Mouse (Mus musculus): ENCODE results near the gene Mmadhc. TPM values are rescaled to one million over a fixed set of nuclear protein-coding genes. Genes with fewer than 3 reads are reported as not detected.

Mmadhc gene
- total and polyA plus RNA-seq, 2 experiments from 2014 or later = 138 to 180 TPM

GRCm38 (mm10) chr2:50284040-50284439 lies 12.6 kb downstream of the Mmadhc start:
- Histone ChIP-seq H3K4me1 (ENCODE audit: control insufficient read depth, insufficient read depth) (no peaks in the 10 kb centered on the region; the same call in 1 of the 2 replicates), H3K9me3 (replicated peaks; ENCODE audit: control insufficient read depth, low read length) (no peaks in the 10 kb centered on the region), H3K27ac (ENCODE audit: low read depth) (no peak overlapping the region), H3K4me2 (ENCODE audit: low read depth, low read length) (no peak overlapping the region), H3K4me3 (ENCODE audit: low read depth, low read length) (no peak overlapping the region), H3K27me3 (ENCODE audit: control insufficient read depth, insufficient read depth, low read length) (no peaks in the 10 kb centered on the region), H3K9ac (replicated peaks; ENCODE audit: low read depth, low read length) (no peak overlapping the region), H3K36me3 (replicated peaks; ENCODE audit: control insufficient read depth, insufficient read depth, low read length) (peaks cover 64% of the 10 kb centered on the region)
- no peak for TF ChIP-seq CTCF (IDR thresholded peaks at IDR 0.05; ENCODE audit: low read depth)
- TF ChIP-seq EP300 (IDR thresholded peaks at IDR 0.05; ENCODE audit: low read depth) = no peak
- WGBS = 78% methylated on average over 5 of the region's 5 CpGs
- DNase-seq (ENCODE audit: low spot score) = no peak
- ATAC-seq (ENCODE audit: insufficient read depth, low read depth) = no peak

GRCm38 (mm10) chr2:50276715-50277114 lies 19.9 kb downstream of the Mmadhc start:
- Histone ChIP-seq H3K9me3 (replicated peaks; ENCODE audit: control insufficient read depth, low read length) (no peaks in the 10 kb centered on the region), H3K27ac (ENCODE audit: low read depth) (no peak overlapping the region), H3K4me2 (ENCODE audit: low read depth, low read length) (no peak overlapping the region), H3K4me1 (ENCODE audit: control insufficient read depth, insufficient read depth) (no peaks in the 10 kb centered on the region), H3K4me3 (ENCODE audit: low read depth, low read length) (no peak overlapping the region), H3K27me3 (ENCODE audit: control insufficient read depth, insufficient read depth, low read length) (no peaks in the 10 kb centered on the region), H3K36me3 (replicated peaks; ENCODE audit: control insufficient read depth, insufficient read depth, low read length) (peaks cover 29% of the 10 kb centered on the region), H3K9ac (replicated peaks; ENCODE audit: low read depth, low read length) (no peak overlapping the region)
- DNase-seq (ENCODE audit: low spot score) (no peak), ATAC-seq (ENCODE audit: insufficient read depth, low read depth) (no peak)
- TF ChIP-seq EP300 (IDR thresholded peaks at IDR 0.05; ENCODE audit: low read depth) (no peak), CTCF (IDR thresholded peaks at IDR 0.05; ENCODE audit: low read depth) (no peak)
- WGBS = 65% methylated on average over 10 of the region's 10 CpGs

DNA sequence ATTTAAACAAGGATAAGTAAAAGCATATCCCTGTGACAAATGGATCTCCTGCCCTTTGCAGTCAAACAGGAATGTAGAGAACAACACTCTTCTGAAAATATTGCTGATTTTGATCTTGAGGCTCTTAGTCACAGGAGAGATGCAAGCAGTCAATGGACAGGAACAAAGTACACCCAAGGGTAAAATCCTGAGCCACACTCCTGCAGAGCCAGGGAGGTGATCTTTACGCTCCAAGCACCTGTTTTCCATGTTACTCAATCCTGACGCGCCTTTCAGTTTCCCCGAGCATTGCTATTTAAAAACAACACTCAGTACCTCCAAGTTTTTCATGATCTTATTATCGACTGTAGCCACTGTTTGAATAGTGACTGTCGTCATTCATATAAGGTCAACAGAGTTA lies 23.2 kb downstream of the Mmadhc start:
- H3K9ac ChIP-seq (replicated peaks; ENCODE audit: low read depth, low read length) = no peak overlapping the region
- H3K4me2 ChIP-seq (ENCODE audit: low read depth, low read length) = no peak overlapping the region
- H3K9me3 ChIP-seq (replicated peaks; ENCODE audit: control insufficient read depth, low read length) = no peaks in the 10 kb centered on the region
- TF ChIP-seq CTCF (IDR thresholded peaks at IDR 0.05; ENCODE audit: low read depth) (no peak), EP300 (IDR thresholded peaks at IDR 0.05; ENCODE audit: low read depth) (no peak)
- DNase-seq (ENCODE audit: low spot score) (no peak), ATAC-seq (ENCODE audit: insufficient read depth, low read depth) (no peak)
- no peak overlapping the region for H3K27ac ChIP-seq (ENCODE audit: low read depth)
- H3K27me3 ChIP-seq (ENCODE audit: control insufficient read depth, insufficient read depth, low read length) = no peaks in the 10 kb centered on the region
- H3K4me3 ChIP-seq (ENCODE audit: low read depth, low read length) = no peak overlapping the region
- H3K36me3 ChIP-seq (replicated peaks; ENCODE audit: control insufficient read depth, insufficient read depth, low read length) = peaks cover 9% of the 10 kb centered on the region; the same call in 1 of the 2 replicates
- WGBS = 67% methylated on average over 6 of the region's 6 CpGs
- no peaks in the 10 kb centered on the region for H3K4me1 ChIP-seq (ENCODE audit: control insufficient read depth, insufficient read depth)

DNA sequence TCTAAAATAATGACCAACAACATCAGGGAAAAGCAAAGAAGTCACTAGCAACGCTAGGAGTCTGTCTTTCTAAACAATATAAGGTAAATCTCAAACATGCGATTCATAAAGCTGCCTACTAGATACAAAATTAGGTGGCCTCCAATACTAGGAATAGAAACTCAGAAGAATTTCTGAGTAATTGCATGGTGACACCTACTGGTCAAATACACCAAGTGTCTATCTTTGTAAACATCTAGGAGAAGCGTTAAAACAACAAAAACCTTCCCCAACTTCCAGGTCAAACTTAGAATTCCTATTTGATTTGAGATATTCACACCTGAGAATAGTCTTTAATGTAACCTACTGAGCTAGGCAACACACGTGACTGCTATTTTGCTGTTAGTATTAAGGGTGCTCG lies 24.4 kb downstream of the Mmadhc start:
- H3K4me2 ChIP-seq (ENCODE audit: low read depth, low read length) = no peak overlapping the region
- ATAC-seq (ENCODE audit: insufficient read depth, low read depth) = no peak
- H3K27me3 ChIP-seq (ENCODE audit: control insufficient read depth, insufficient read depth, low read length) = no peaks in the 10 kb centered on the region
- H3K4me1 ChIP-seq (ENCODE audit: control insufficient read depth, insufficient read depth) = no peaks in the 10 kb centered on the region
- peak; percentile 32 for DNase-seq (ENCODE audit: low spot score)
- TF ChIP-seq EP300 (IDR thresholded peaks at IDR 0.05; ENCODE audit: low read depth) (no peak), CTCF (IDR thresholded peaks at IDR 0.05; ENCODE audit: low read depth) (peak; percentile 57)
- no peaks in the 10 kb centered on the region for H3K9me3 ChIP-seq (replicated peaks; ENCODE audit: control insufficient read depth, low read length)
- no peak overlapping the region for H3K9ac ChIP-seq (replicated peaks; ENCODE audit: low read depth, low read length)
- WGBS = 22% methylated on average over 5 of the region's 5 CpGs
- no peak overlapping the region for H3K4me3 ChIP-seq (ENCODE audit: low read depth, low read length)
- 0 out of 2 replicates have a peak, but pooled peaks cover 4% of the 10 kb centered on the region for H3K36me3 ChIP-seq (replicated peaks; ENCODE audit: control insufficient read depth, insufficient read depth, low read length)
- H3K27ac ChIP-seq (ENCODE audit: low read depth) = no peak overlapping the region

DNA sequence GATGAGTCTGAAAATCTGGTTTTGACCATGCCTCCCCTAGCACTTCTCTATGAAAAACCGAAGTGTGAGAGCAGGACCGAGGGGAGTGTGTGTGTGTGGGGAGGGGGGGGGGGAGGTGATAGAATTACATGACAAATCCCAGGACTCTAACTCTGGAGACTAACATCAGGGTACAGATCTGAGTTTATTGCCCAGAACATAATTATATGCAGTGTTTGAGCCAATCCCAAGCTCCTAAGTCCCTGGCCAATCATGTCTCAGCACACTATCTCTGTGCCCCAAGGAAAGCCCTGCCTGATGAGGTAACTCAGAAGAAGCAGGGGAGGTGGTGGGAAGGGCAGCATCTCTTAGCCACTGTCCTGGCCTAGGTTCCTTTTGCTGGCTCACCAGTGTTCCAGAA lies 28.1 kb downstream of the Mmadhc start:
- H3K9me3 ChIP-seq (replicated peaks; ENCODE audit: control insufficient read depth, low read length) = no peaks in the 10 kb centered on the region
- WGBS = 56% methylated on average over 2 of the region's 2 CpGs
- no peaks in the 10 kb centered on the region for H3K36me3 ChIP-seq (replicated peaks; ENCODE audit: control insufficient read depth, insufficient read depth, low read length)
- H3K9ac ChIP-seq (replicated peaks; ENCODE audit: low read depth, low read length) = no peak overlapping the region
- no peaks in the 10 kb centered on the region for H3K27me3 ChIP-seq (ENCODE audit: control insufficient read depth, insufficient read depth, low read length)
- no peak for ATAC-seq (ENCODE audit: insufficient read depth, low read depth)
- H3K27ac ChIP-seq (ENCODE audit: low read depth) = no peak overlapping the region
- no peak overlapping the region for H3K4me2 ChIP-seq (ENCODE audit: low read depth, low read length)
- no peak overlapping the region for H3K4me3 ChIP-seq (ENCODE audit: low read depth, low read length)
- no peak for TF ChIP-seq CTCF (IDR thresholded peaks at IDR 0.05; ENCODE audit: low read depth)
- no peak for TF ChIP-seq EP300 (IDR thresholded peaks at IDR 0.05; ENCODE audit: low read depth)
- no peak for DNase-seq (ENCODE audit: low spot score)
- H3K4me1 ChIP-seq (ENCODE audit: control insufficient read depth, insufficient read depth) = no peaks in the 10 kb centered on the region

DNA sequence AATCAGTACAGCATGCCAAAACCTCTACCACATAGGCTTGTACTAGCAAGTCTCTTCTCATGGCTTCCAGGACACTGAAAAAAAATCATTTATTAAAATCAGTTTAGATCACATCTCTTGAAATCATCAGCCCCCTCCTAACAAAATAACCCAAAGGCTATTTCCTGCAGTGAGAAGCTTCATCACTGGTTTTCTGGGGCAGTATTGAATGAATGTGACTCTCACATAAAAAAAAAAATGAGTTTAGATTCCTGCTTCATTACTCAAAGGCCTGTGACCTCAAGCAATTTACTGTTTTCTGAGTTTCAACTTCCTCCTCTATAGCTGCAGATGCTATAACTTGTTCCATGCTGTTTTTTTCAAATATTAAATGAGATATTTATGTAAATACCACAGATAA lies 29.6 kb downstream of the Mmadhc start:
- DNase-seq (ENCODE audit: low spot score) = no peak
- no peak for TF ChIP-seq CTCF (IDR thresholded peaks at IDR 0.05; ENCODE audit: low read depth)
- TF ChIP-seq EP300 (IDR thresholded peaks at IDR 0.05; ENCODE audit: low read depth) = no peak

More for the DNA sequence above, 29.6 kb downstream of the Mmadhc start:
- Histone ChIP-seq H3K9ac (replicated peaks; ENCODE audit: low read depth, low read length) (no peak overlapping the region), H3K4me2 (ENCODE audit: low read depth, low read length) (no peak overlapping the region), H3K9me3 (replicated peaks; ENCODE audit: control insufficient read depth, low read length) (no peaks in the 10 kb centered on the region), H3K4me1 (ENCODE audit: control insufficient read depth, insufficient read depth) (no peaks in the 10 kb centered on the region), H3K27ac (ENCODE audit: low read depth) (no peak overlapping the region), H3K4me3 (ENCODE audit: low read depth, low read length) (no peak overlapping the region), H3K27me3 (ENCODE audit: control insufficient read depth, insufficient read depth, low read length) (no peaks in the 10 kb centered on the region), H3K36me3 (replicated peaks; ENCODE audit: control insufficient read depth, insufficient read depth, low read length) (no peaks in the 10 kb centered on the region)
- ATAC-seq (ENCODE audit: insufficient read depth, low read depth) = no peak

All from heart, postnatal 0 days (tissue).